Mouse (Mus musculus): ENCODE data around the gene Gdf9. TPM values are rescaled to one million over a fixed set of nuclear protein-coding genes. Genes with fewer than 3 reads are reported as not detected.

The Gdf9 gene
- polyA plus RNA-seq, 1 experiment from 2014 or later, result 2.2 TPM

DNA sequence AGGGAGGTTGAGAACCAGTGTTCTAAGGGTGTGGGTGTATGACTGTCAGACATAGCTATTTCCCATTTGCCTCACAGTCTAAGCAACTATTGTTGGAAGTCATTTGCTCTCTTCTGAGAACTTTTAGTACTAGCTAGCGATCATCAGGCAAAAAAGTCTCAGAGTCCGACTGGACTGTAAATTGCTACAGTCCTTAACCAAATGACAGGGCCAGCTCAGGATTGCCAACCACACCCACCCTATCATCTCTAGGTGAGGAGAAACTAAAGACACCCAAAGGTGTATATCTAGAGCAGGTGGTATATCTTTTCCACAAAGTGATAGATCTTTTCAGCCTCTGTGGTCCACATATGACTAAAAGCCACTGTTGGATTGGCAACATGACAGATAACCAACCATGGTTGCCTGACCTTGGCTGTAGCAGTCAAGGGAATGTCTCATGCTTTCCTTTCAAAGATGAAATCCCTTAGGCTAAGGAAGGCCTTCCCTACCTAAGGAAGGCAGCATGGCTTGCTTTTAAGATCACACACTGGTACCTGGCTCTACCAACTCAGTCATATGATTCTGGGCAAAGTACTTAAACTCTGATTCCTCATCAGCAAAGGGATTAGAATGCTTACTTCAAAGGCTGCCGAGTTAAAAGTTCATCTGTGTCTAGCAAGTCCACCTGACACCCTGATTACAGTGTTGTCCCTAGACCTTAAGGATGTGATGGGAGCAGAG lies 2.7 kb upstream of the Gdf9 start:
- no peak for ATAC-seq (replicated peaks; ENCODE audit: low FRiP score)
- H3K9me3 ChIP-seq (replicated peaks), result no peaks in the 10 kb centered on the region

GRCm38 (mm10) chr11:53428716-53429057 lies 2.1 kb upstream of the Gdf9 start:
- Histone ChIP-seq H3K4me1 (peaks cover 16% of the 10 kb centered on the region), H3K9ac (no peak overlapping the region), H3K36me3 (peaks cover 21% of the 10 kb centered on the region), H3K9me3 (replicated peaks) (no peaks in the 10 kb centered on the region), H3K27ac (no peak overlapping the region), H3K4me2 (no peak overlapping the region), H3K4me3 (replicated peaks) (no peak overlapping the region), H3K27me3 (no peaks in the 10 kb centered on the region)
- WGBS, result 94% methylated on average over 5 of the region's 5 CpGs
- no peak for ATAC-seq (replicated peaks; ENCODE audit: low FRiP score)

More for the DNA sequence above, 2.7 kb upstream of the Gdf9 start:
- no peak overlapping the region for H3K27ac ChIP-seq
- H3K9ac ChIP-seq, result no peak overlapping the region
- 87% methylated on average over 3 of the region's 3 CpGs for WGBS
- peaks cover 16% of the 10 kb centered on the region for H3K4me1 ChIP-seq
- no peak overlapping the region for H3K4me2 ChIP-seq
- no peaks in the 10 kb centered on the region for H3K27me3 ChIP-seq
- H3K36me3 ChIP-seq, result peaks cover 21% of the 10 kb centered on the region
- H3K4me3 ChIP-seq (replicated peaks), result no peak overlapping the region

DNA sequence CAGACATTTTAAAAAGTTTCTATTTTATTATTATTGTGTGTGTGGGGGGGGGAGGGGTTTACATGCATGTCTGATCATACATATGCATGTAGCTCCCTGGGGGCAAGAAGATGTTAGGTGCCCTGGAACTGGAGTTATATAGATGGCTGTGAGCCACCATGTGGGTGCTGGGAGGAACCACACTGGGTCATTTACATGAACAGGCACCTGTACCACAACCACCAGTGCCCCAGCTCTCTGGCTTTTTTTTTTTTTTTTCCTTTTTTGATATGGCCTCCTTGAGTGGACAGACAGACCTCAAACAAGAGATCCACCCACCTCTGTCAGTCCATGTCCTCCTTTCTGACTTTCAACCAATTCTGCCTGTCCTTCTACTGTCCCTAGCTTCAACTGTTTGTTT lies 1.6 kb upstream of the Gdf9 start:
- Histone ChIP-seq H3K9me3 (replicated peaks) (no peaks in the 10 kb centered on the region), H3K4me1 (peaks cover 16% of the 10 kb centered on the region), H3K27ac (no peak overlapping the region), H3K4me3 (replicated peaks) (peak overlapping the region; percentile 98; the same call in 1 of the 2 replicates), H3K9ac (0 out of 2 replicates have a peak overlapping the region, but pooled peaks have one; percentile 87), H3K36me3 (peaks cover 21% of the 10 kb centered on the region), H3K4me2 (peak overlapping the region; percentile 81), H3K27me3 (no peaks in the 10 kb centered on the region)
- ATAC-seq (replicated peaks; ENCODE audit: low FRiP score), result no peak

GRCm38 (mm10) chr11:53430300-53430669 lies 538 bp upstream of the Gdf9 start:
- Histone ChIP-seq H3K27me3 (no peaks in the 10 kb centered on the region), H3K4me3 (replicated peaks) (peak overlapping the region; percentile 98), H3K9me3 (replicated peaks) (no peaks in the 10 kb centered on the region), H3K9ac (peak overlapping the region; percentile 87), H3K4me1 (peaks cover 16% of the 10 kb centered on the region), H3K4me2 (peak overlapping the region; percentile 81), H3K27ac (peak overlapping the region; percentile 79), H3K36me3 (peaks cover 21% of the 10 kb centered on the region)
- peak; percentile 46 for ATAC-seq (replicated peaks; ENCODE audit: low FRiP score)
- under 1% methylated on average over 34 of the region's 34 CpGs for WGBS

GRCm38 (mm10) chr11:53431347-53432056 lies 679 bp downstream of the Gdf9 start:
- 15% methylated on average over 9 of the region's 9 CpGs for WGBS
- peak overlapping the region; percentile 33 for H3K9ac ChIP-seq

DNA sequence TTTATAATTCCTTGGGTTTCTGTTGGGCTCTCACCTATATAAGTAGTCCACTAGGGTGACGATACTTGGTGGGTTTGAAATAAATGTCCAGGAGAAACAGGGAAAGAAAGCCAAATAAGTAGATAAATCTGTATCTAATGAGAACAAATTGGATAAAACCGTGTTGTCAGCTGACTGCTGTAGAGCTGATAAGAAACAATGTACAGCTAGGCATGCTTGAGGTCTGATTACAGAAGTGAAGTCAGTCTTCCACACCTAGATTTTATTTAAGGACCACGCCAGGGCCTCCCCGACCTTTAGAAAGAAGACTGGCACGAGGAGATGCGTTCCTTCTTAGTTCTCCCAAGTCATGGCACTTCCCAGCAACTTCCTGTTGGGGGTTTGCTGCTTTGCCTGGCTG lies 2.2 kb downstream of the Gdf9 start:
- WGBS, result 60% methylated on average over 6 of the region's 6 CpGs

More at GRCm38 (mm10) chr11:53431347-53432056, 679 bp downstream of the Gdf9 start:
- Histone ChIP-seq H3K27ac (peak overlapping the region; percentile 79), H3K4me2 (peak overlapping the region; percentile 81), H3K4me3 (replicated peaks) (peak overlapping the region; percentile 98), H3K4me1 (peaks cover 16% of the 10 kb centered on the region), H3K36me3 (peaks cover 21% of the 10 kb centered on the region), H3K9me3 (replicated peaks) (no peaks in the 10 kb centered on the region), H3K27me3 (no peaks in the 10 kb centered on the region)
- peak; percentile 61; the same call in 1 of the 2 replicates for ATAC-seq (replicated peaks; ENCODE audit: low FRiP score)

DNA sequence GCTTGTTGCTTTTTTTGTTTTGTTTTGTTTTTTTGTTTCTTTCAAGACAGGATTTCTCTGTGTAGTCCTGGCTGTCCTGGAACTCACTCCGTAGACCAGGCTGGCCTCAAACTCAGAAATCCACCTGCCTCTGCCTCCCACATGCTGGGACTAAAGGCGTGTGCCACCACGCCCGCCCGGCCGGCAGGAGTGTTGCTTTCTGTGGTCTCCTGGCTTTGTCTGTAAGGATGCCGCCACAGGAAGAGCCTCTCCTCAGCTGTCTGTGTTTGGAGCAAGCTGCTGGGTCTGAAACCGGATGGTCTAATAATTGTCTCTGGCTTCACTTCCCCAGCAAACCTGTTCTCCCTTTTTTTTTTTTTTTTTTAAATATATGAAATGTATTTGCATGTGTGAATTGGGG lies 4.7 kb downstream of the Gdf9 start:
- H3K27ac ChIP-seq, result no peak overlapping the region
- no peak for ATAC-seq (replicated peaks; ENCODE audit: low FRiP score)
- 83% methylated on average over 8 of the region's 8 CpGs for WGBS

More for the DNA sequence above, 2.2 kb downstream of the Gdf9 start:
- Histone ChIP-seq H3K9me3 (replicated peaks) (no peaks in the 10 kb centered on the region), H3K36me3 (peaks cover 12% of the 10 kb centered on the region), H3K27me3 (no peaks in the 10 kb centered on the region), H3K9ac (no peak overlapping the region), H3K27ac (no peak overlapping the region), H3K4me2 (no peak overlapping the region), H3K4me3 (replicated peaks) (no peak overlapping the region), H3K4me1 (peaks cover 16% of the 10 kb centered on the region)
- no peak for ATAC-seq (replicated peaks; ENCODE audit: low FRiP score)

DNA sequence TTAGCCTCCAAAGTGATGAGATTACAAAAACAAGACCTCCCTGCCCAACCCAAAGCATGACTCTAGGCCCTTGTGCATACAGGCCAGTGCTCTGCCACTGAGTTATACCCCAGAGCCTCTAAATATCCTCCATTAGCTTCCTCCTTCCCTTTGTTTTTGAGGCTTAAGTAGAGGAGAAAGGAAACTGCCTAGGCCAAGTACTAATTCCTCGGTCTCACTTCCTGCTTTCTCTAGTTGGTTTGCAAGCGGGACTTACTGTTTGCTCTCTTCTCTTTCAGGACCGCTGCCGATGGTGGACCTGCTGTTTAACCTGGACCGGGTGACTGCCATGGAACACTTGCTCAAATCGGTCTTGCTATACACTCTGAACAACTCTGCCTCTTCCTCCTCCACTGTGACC lies 5.5 kb downstream of the Gdf9 start:
- Histone ChIP-seq H3K27me3 (no peaks in the 10 kb centered on the region), H3K36me3 (no peaks in the 10 kb centered on the region), H3K4me1 (peaks cover 6% of the 10 kb centered on the region; the same call in 1 of the 2 replicates), H3K4me2 (no peak overlapping the region), H3K9ac (no peak overlapping the region), H3K9me3 (replicated peaks) (no peaks in the 10 kb centered on the region), H3K4me3 (replicated peaks) (no peak overlapping the region), H3K27ac (no peak overlapping the region)
- 86% methylated on average over 6 of the region's 6 CpGs for WGBS
- no peak for ATAC-seq (replicated peaks; ENCODE audit: low FRiP score)

More for the DNA sequence above, 4.7 kb downstream of the Gdf9 start:
- H3K4me3 ChIP-seq (replicated peaks), result no peak overlapping the region
- no peak overlapping the region for H3K4me2 ChIP-seq
- peaks cover 7% of the 10 kb centered on the region; the same call in 1 of the 2 replicates for H3K4me1 ChIP-seq
- H3K9ac ChIP-seq, result no peak overlapping the region
- no peaks in the 10 kb centered on the region for H3K36me3 ChIP-seq
- no peaks in the 10 kb centered on the region for H3K9me3 ChIP-seq (replicated peaks)
- no peaks in the 10 kb centered on the region for H3K27me3 ChIP-seq

- no peaks in the 10 kb centered on the region for H3K27me3 ChIP-seq
- 34% methylated on average over 12 of the region's 12 CpGs for WGBS
- no peaks in the 10 kb centered on the region for H3K36me3 ChIP-seq
- no peak overlapping the region for H3K27ac ChIP-seq
- no peak overlapping the region for H3K9ac ChIP-seq
- ATAC-seq (replicated peaks; ENCODE audit: low FRiP score), result no peak
- H3K4me3 ChIP-seq (replicated peaks), result no peak overlapping the region
- H3K4me1 ChIP-seq, result no peaks in the 10 kb centered on the region
- H3K4me2 ChIP-seq, result no peak overlapping the region
- H3K9me3 ChIP-seq (replicated peaks), result no peaks in the 10 kb centered on the region
Measured at GRCm38 (mm10) chr11:53441921-53442320, 11.1 kb downstream of the Gdf9 start.

GRCm38 (mm10) chr11:53443861-53444260 lies 13.0 kb downstream of the Gdf9 start:
- Histone ChIP-seq H3K9me3 (replicated peaks) (no peaks in the 10 kb centered on the region), H3K4me3 (replicated peaks) (no peak overlapping the region), H3K9ac (no peak overlapping the region), H3K27me3 (no peaks in the 10 kb centered on the region), H3K4me2 (no peak overlapping the region), H3K4me1 (no peaks in the 10 kb centered on the region), H3K36me3 (no peaks in the 10 kb centered on the region), H3K27ac (no peak overlapping the region)
- ATAC-seq (replicated peaks; ENCODE audit: low FRiP score), result no peak
- WGBS, result 39% methylated on average over 6 of the region's 6 CpGs

- ATAC-seq (replicated peaks; ENCODE audit: low FRiP score), result no peak
- Histone ChIP-seq H3K4me3 (replicated peaks) (no peak overlapping the region), H3K27me3 (no peaks in the 10 kb centered on the region), H3K9ac (no peak overlapping the region), H3K9me3 (replicated peaks) (no peaks in the 10 kb centered on the region), H3K4me2 (no peak overlapping the region), H3K36me3 (no peaks in the 10 kb centered on the region), H3K4me1 (peaks cover 6% of the 10 kb centered on the region; the same call in 1 of the 2 replicates), H3K27ac (no peak overlapping the region)
- 70% methylated on average over 13 of the region's 13 CpGs for WGBS
Measured at GRCm38 (mm10) chr11:53445562-53445961, 14.7 kb downstream of the Gdf9 start.

GRCm38 (mm10) chr11:53446183-53446582 lies 15.4 kb downstream of the Gdf9 start:
- 86% methylated on average over 13 of the region's 13 CpGs for WGBS
- H3K9ac ChIP-seq, result no peak overlapping the region
- no peak overlapping the region for H3K4me3 ChIP-seq (replicated peaks)
- H3K9me3 ChIP-seq (replicated peaks), result no peaks in the 10 kb centered on the region
- H3K27me3 ChIP-seq, result no peaks in the 10 kb centered on the region
- H3K4me2 ChIP-seq, result no peak overlapping the region
- H3K27ac ChIP-seq, result no peak overlapping the region
- H3K36me3 ChIP-seq, result no peaks in the 10 kb centered on the region
- no peak for ATAC-seq (replicated peaks; ENCODE audit: low FRiP score)
- peaks cover 6% of the 10 kb centered on the region; the same call in 1 of the 2 replicates for H3K4me1 ChIP-seq

Data from kidney, embryonic 15.5 days (tissue).